ENCODE assay signal across 7 mouse cellular contexts in the genomic region with DNA sequence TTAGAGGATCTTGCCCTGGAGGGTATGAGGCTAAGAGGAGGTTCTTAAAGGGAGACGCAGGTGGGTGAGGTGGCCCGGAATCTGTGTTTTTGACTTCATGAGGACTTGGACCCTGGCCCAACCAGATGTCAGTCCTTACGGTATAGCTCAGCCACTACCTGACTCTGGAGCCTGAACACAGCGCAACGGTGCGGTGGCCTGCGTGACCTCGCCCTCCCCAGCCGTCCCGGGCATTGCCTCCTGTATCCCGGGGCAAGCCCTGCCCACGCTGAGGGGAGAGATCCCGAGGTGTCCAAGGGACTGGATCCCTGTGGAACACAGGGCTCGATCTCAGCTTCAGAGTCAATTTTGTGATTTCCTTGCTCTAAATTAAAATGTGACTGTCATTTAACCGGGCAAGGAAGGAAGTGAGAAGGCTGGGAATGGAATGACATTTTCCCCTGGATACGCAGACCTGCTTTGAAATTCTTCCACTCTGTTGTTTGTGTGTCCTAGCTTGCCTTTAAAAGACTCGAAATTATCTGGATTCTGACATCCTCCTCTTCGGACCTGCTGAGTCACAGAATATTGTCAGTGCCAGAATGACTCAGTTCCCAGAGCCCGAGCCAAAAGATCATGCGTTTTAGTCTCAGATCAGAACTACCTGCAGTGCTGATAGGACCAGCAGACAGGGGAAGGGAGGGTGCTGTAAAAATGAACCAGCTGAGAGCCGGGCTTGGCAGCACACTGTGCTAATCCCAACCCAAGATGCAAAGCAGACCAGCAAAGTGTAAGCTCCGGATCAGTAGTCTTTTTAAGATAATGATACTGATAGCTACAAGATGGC. TPM values are rescaled to one million over a fixed set of nuclear protein-coding genes. Genes with fewer than 3 reads are reported as not detected.
A peak's percentile ranks its signal among the peaks of the same experiment; 100 is the strongest.
DNase-seq lines count a peak whose midpoint lies in the region; ATAC-seq and TF ChIP-seq lines count a peak whose summit lies in the region.

No protein-coding gene starts in this region.

- H3K4me2 ChIP-seq in hindbrain, postnatal 0 days (ENCODE audit: low read depth, low read length): peak overlapping the region; percentile 96
- peak overlapping the region; percentile 95 for H3K4me2 ChIP-seq in neural tube, embryonic 13.5 days

- H3K36me3 ChIP-seq in E14TG2a.4 (ENCODE audit: insufficient read depth, low read length): peaks cover 12% of the 10 kb centered on the region
- H3K36me3 ChIP-seq in hindbrain, postnatal 0 days (ENCODE audit: insufficient read depth, low read length): no peaks in the 10 kb centered on the region
- no peaks in the 10 kb centered on the region for H3K36me3 ChIP-seq in liver, adult 2 months (ENCODE audit: control insufficient read depth, insufficient read depth, low read length)
- no peaks in the 10 kb centered on the region for H3K36me3 ChIP-seq in neural tube, embryonic 13.5 days

- no peaks in the 10 kb centered on the region for H3K27me3 ChIP-seq in E14TG2a.4 (ENCODE audit: insufficient read depth, low read length)
- H3K27me3 ChIP-seq in hindbrain, postnatal 0 days (ENCODE audit: insufficient read depth, low read length): no peaks in the 10 kb centered on the region
- H3K27me3 ChIP-seq in liver, adult 2 months (ENCODE audit: control insufficient read depth, insufficient read depth, low read length): no peaks in the 10 kb centered on the region
- no peaks in the 10 kb centered on the region for H3K27me3 ChIP-seq in neural tube, embryonic 13.5 days

- H3K27ac ChIP-seq in gastrocnemius, adult 2 months: peak overlapping the region; percentile 98
- peak overlapping the region; percentile 92 for H3K27ac ChIP-seq in hindbrain, postnatal 0 days
- peak overlapping the region; percentile 64 for H3K27ac ChIP-seq in liver, adult 2 months (replicated peaks; ENCODE audit: insufficient read depth, low read depth, low read length)
- peak overlapping the region; percentile 85 for H3K27ac ChIP-seq in neural tube, embryonic 13.5 days (replicated peaks)

- no peaks in the 10 kb centered on the region for H3K9me3 ChIP-seq in E14TG2a.4 (ENCODE audit: low read length)
- no peaks in the 10 kb centered on the region for H3K9me3 ChIP-seq in hindbrain, postnatal 0 days (ENCODE audit: low read length)
- H3K9me3 ChIP-seq in neural tube, embryonic 13.5 days: no peaks in the 10 kb centered on the region

- no peak for TF ChIP-seq CTCF in E14TG2a.4 (conservative IDR thresholded peaks at IDR 0.05; ENCODE audit: low read length)
- no peak for TF ChIP-seq CTCF in gastrocnemius, adult 2 months (IDR thresholded peaks at IDR 0.05)
- no peak for TF ChIP-seq CTCF in hindbrain, postnatal 0 days (IDR thresholded peaks at IDR 0.05; ENCODE audit: low read depth)
- TF ChIP-seq CTCF in liver, adult 2 months (IDR thresholded peaks at IDR 0.05; ENCODE audit: low read depth, low read length): no peak

- peaks cover 43% of the 10 kb centered on the region for H3K4me1 ChIP-seq in E14TG2a.4 (replicated peaks; ENCODE audit: low read depth, low read length)
- H3K4me1 ChIP-seq in hindbrain, postnatal 0 days (ENCODE audit: insufficient read depth, low read length): 0 out of 2 replicates have a peak, but pooled peaks cover 11% of the 10 kb centered on the region
- H3K4me1 ChIP-seq in liver, adult 2 months (ENCODE audit: control insufficient read depth, insufficient read depth, low read length): peaks cover 3% of the 10 kb centered on the region; the same call in 1 of the 2 replicates
- peaks cover 40% of the 10 kb centered on the region for H3K4me1 ChIP-seq in neural tube, embryonic 13.5 days (replicated peaks)

- intact Hi-C loops in gastrocnemius, adult 2 months (cut with DNase I): loop anchor here (5.0 kb wide), 4 partner anchors 41 to 96 kb away; no protein-coding TSS in a partner anchor

- 2% methylated on average over 22 of the region's 22 CpGs for WGBS in hindbrain, postnatal 0 days
- WGBS in liver, adult 2 months: 2% methylated on average over 22 of the region's 22 CpGs
- WGBS in neural tube, embryonic 13.5 days: 9% methylated on average over 22 of the region's 22 CpGs

- peak; percentile 59 for ATAC-seq in hindbrain, postnatal 0 days
- peak; percentile 71 for ATAC-seq in neural tube, embryonic 13.5 days (ENCODE audit: low read depth)

- H3K79me2 ChIP-seq in liver, adult 2 months (ENCODE audit: control insufficient read depth, insufficient read depth, low read length): peaks cover 3% of the 10 kb centered on the region; the same call in 1 of the 2 replicates

- peak overlapping the region; percentile 86 for H3K9ac ChIP-seq in hindbrain, postnatal 0 days (replicated peaks; ENCODE audit: low read length)
- H3K9ac ChIP-seq in liver, adult 2 months (ENCODE audit: low read depth, low read length): peak overlapping the region; percentile 70
- peak overlapping the region; percentile 83 for H3K9ac ChIP-seq in neural tube, embryonic 13.5 days

- no peak for TF ChIP-seq POLR2A in liver, adult 2 months (IDR thresholded peaks at IDR 0.05; ENCODE audit: extremely low read depth, insufficient read depth, low read length)

- peak overlapping the region; percentile 94 for H3K4me3 ChIP-seq in E14TG2a.4 (replicated peaks; ENCODE audit: low read length)
- H3K4me3 ChIP-seq in gastrocnemius, adult 2 months: peak overlapping the region; percentile 98
- peak overlapping the region; percentile 93 for H3K4me3 ChIP-seq in hindbrain, postnatal 0 days (ENCODE audit: low read length)
- H3K4me3 ChIP-seq in liver, adult 2 months (ENCODE audit: insufficient read depth, low read depth, low read length): peak overlapping the region; percentile 70
- H3K4me3 ChIP-seq in neural tube, embryonic 13.5 days: peak overlapping the region; percentile 66

- peak; percentile 78 for DNase-seq in 416B (ENCODE audit: low read depth)
- DNase-seq in cerebellum, adult 8-10 months: peak; percentile 37
- DNase-seq in gastrocnemius, adult 2 months: peak; percentile 76
- peak; percentile 59 for DNase-seq in hindbrain, postnatal 0 days (ENCODE audit: low spot score)
- peak; percentile 76 for DNase-seq in liver, adult 2 months (ENCODE audit: extremely low read depth, low read depth, low spot score)

RNA-seq across cellular contexts. Expression of gene Lamc1, which starts 0.9 kb away (rescaled TPM):
- 10 to 100 TPM; 67.7 to 71.6 TPM for total RNA-seq in gastrocnemius, adult 2 months (2021)
- total RNA-seq in hindbrain, postnatal 0 days (2014; rRNA removed): 46.1 and 52.9 TPM in 2 replicates
- polyA plus RNA-seq in hindbrain, postnatal 0 days (2015; fragmentation: Nextera tagmentation; extraction: Ambion mirVana): 13.5 and 13.9 TPM in 2 replicates
- 8.1 and 9.1 TPM in 2 replicates for total RNA-seq in liver, adult 2 months (2014; rRNA removed)
- 9.8 and 11.5 TPM in 2 replicates for polyA plus RNA-seq in liver, adult 2 months (2012; rRNA removed)
- 25.8 and 27.7 TPM in 2 replicates for polyA plus RNA-seq in neural tube, embryonic 13.5 days (2015; fragmentation: Nextera tagmentation; extraction: Ambion mirVana)

Comparison
In these comparisons a context has a peak if more than half of its experiments do, and no peak if none do; other contexts are left out.
1. Peak in every context shown above with its lines: DNase-seq, ATAC-seq, H3K4me3 ChIP-seq and H3K27ac ChIP-seq.